ENCODE assay signal across 8 mouse cellular contexts in genomic region chr15:10178131-10178566, GRCm38 (mm10). TPM values are rescaled to one million over a fixed set of nuclear protein-coding genes. Genes with fewer than 3 reads are reported as not detected.
DNase-seq lines count a peak whose midpoint lies in the region; ATAC-seq and TF ChIP-seq lines count a peak whose summit lies in the region.

No protein-coding gene starts in this region.

- TF ChIP-seq CTCF in lung, embryonic 14.5 days (IDR thresholded peaks at IDR 0.05; ENCODE audit: low read depth) = no peak
- TF ChIP-seq CTCF in lung, adult 2 months (IDR thresholded peaks at IDR 0.05; ENCODE audit: insufficient read depth, low read length) = no peak

- TF ChIP-seq POLR2A in lung, adult 2 months (IDR thresholded peaks at IDR 0.05; ENCODE audit: borderline replicate concordance, extremely low read depth, low read depth, low read length) = no peak

- H3K4me2 ChIP-seq in lung, embryonic 14.5 days = peak overlapping the region; percentile 67
- H3K4me2 ChIP-seq in hindbrain, embryonic 16.5 days (ENCODE audit: low read length) = peak overlapping the region; percentile 95

- H3K9me3 ChIP-seq in lung, embryonic 14.5 days (ENCODE audit: low read depth, low read length) = no peaks in the 10 kb centered on the region
- H3K9me3 ChIP-seq in hindbrain, embryonic 16.5 days (ENCODE audit: control insufficient read depth, low read length) = no peaks in the 10 kb centered on the region
- H3K9me3 ChIP-seq in midbrain, embryonic 10.5 days (replicated peaks) = no peaks in the 10 kb centered on the region

- H3K9ac ChIP-seq in lung, embryonic 14.5 days = peak overlapping the region; percentile 32
- H3K9ac ChIP-seq in hindbrain, embryonic 16.5 days (ENCODE audit: low read depth, low read length) = peak overlapping the region; percentile 65

- H3K27ac ChIP-seq in lung, embryonic 14.5 days (ENCODE audit: low read depth) = no peak overlapping the region
- no peak overlapping the region for H3K27ac ChIP-seq in hindbrain, embryonic 16.5 days (ENCODE audit: low read depth, low read length)
- no peak overlapping the region for H3K27ac ChIP-seq in midbrain, embryonic 10.5 days (replicated peaks)

- H3K27me3 ChIP-seq in lung, embryonic 14.5 days (ENCODE audit: insufficient read depth, low read length) = no peaks in the 10 kb centered on the region
- H3K27me3 ChIP-seq in hindbrain, embryonic 16.5 days (replicated peaks; ENCODE audit: control insufficient read depth, insufficient read depth, low read length) = no peaks in the 10 kb centered on the region
- peaks cover 28% of the 10 kb centered on the region for H3K27me3 ChIP-seq in midbrain, embryonic 10.5 days (ENCODE audit: low read depth, poor library complexity, severe bottlenecking)

- H3K36me3 ChIP-seq in lung, embryonic 14.5 days (ENCODE audit: insufficient read depth) = no peaks in the 10 kb centered on the region
- no peaks in the 10 kb centered on the region for H3K36me3 ChIP-seq in hindbrain, embryonic 16.5 days (ENCODE audit: control insufficient read depth, insufficient read depth, low read length)
- no peaks in the 10 kb centered on the region for H3K36me3 ChIP-seq in midbrain, embryonic 10.5 days

- H3K4me1 ChIP-seq in lung, embryonic 14.5 days (ENCODE audit: insufficient read depth) = no peaks in the 10 kb centered on the region
- H3K4me1 ChIP-seq in lung, adult 2 months (ENCODE audit: control insufficient read depth, insufficient read depth, low read length) = no peaks in the 10 kb centered on the region
- H3K4me1 ChIP-seq in hindbrain, embryonic 16.5 days (ENCODE audit: control insufficient read depth, insufficient read depth, low read depth, low read length) = peaks cover 10% of the 10 kb centered on the region
- H3K4me1 ChIP-seq in midbrain, embryonic 10.5 days = peaks cover 12% of the 10 kb centered on the region

- H3K4me3 ChIP-seq in lung, embryonic 14.5 days (ENCODE audit: low read depth, low read length) = peak overlapping the region; percentile 34
- no peak overlapping the region for H3K4me3 ChIP-seq in lung, adult 2 months (replicated peaks; ENCODE audit: extremely low read depth, low read depth, low read length)
- peak overlapping the region; percentile 53 for H3K4me3 ChIP-seq in hindbrain, embryonic 16.5 days (ENCODE audit: low read length)
- H3K4me3 ChIP-seq in midbrain, embryonic 10.5 days = peak overlapping the region; percentile 55

- no peak for ATAC-seq in lung, embryonic 14.5 days (ENCODE audit: insufficient read depth)
- peak; percentile 62 for ATAC-seq in hindbrain, embryonic 16.5 days

- DNase-seq in lung, embryonic 14.5 days = peak; percentile 2
- DNase-seq in lung, adult 2 months = no peak
- DNase-seq in embryo, embryonic 10.5 days (ENCODE audit: low spot score) = peak; percentile 4
- no peak for DNase-seq in midbrain, embryonic 10.5 days (ENCODE audit: low spot score)
- DNase-seq in gastrocnemius, postnatal 10 days = no peak
- DNase-seq in layer of hippocampus, adult 9-10 months (ENCODE audit: low spot score) = no peak
- DNase-seq in ovary, postnatal 14 days (ENCODE audit: low spot score) = no peak

- WGBS in lung, embryonic 14.5 days = 4% methylated on average over 10 of the region's 10 CpGs
- 2% methylated on average over 10 of the region's 10 CpGs for WGBS in lung, adult 2 months
- WGBS in hindbrain, embryonic 16.5 days = 9% methylated on average over 10 of the region's 10 CpGs
- 5% methylated on average over 10 of the region's 10 CpGs for WGBS in midbrain, embryonic 10.5 days

RNA-seq across cellular contexts. Expression of gene Prlr, which starts 1.1 kb away (rescaled TPM):
- 0.04 and 0.07 TPM in 2 replicates for polyA plus RNA-seq in lung, embryonic 14.5 days (2014; fragmentation: Nextera tagmentation; extraction: Ambion mirVana)
- 0.13 and 0.18 TPM in 2 replicates for polyA plus RNA-seq in lung, adult 2 months (2012; rRNA removed)
- polyA plus RNA-seq in hindbrain, embryonic 16.5 days (2015; fragmentation: Nextera tagmentation; extraction: Ambion mirVana) = 2.8 and 2.9 TPM in 2 replicates
- 0.28 and 0.29 TPM in 2 replicates for polyA plus RNA-seq in midbrain, embryonic 10.5 days (2016; fragmentation: Nextera tagmentation; extraction: Ambion mirVana)
- total RNA-seq in gastrocnemius, postnatal 10 days (2021) = 1 to 10 TPM; 4.3 to 5.7 TPM

Comparison
In these comparisons a context has a peak if more than half of its experiments do, and no peak if none do; other contexts are left out.
1. DNase-seq: peak in lung, embryonic 14.5 days (single experiment) and embryo, embryonic 10.5 days (single experiment); none in lung, adult 2 months (single experiment), midbrain, embryonic 10.5 days (single experiment), gastrocnemius, postnatal 10 days (single experiment), layer of hippocampus, adult 9-10 months (single experiment) and ovary, postnatal 14 days (single experiment).